Mouse (Mus musculus) midbrain, embryonic 14.5 days (tissue): Measurements from ENCODE around the gene Tpk1. TPM values are rescaled to one million over a fixed set of nuclear protein-coding genes. Genes with fewer than 3 reads are reported as not detected.

Experiments
- ATAC-seq: fragments of 200-750 bp; cut with Nextera tagmentation; 2 replicates; pipeline ENCODE4 v1.8.0; 2017; ENCODE audit warnings: moderate number of reproducible peaks, moderate library complexity; ENCODE audit not compliant: low FRiP score, low TSS enrichment
- DNase-seq: peaks from one replicate; pipeline ENCODE4 v3.0.0-alpha.2; 2015
- H3K27ac ChIP-seq: fragments of 300-500 bp; sonication (generic); replicated peaks from 2 replicates; pipeline ENCODE4 v1.5.1; 2014; ENCODE audit warnings: mild to moderate bottlenecking, low read depth, low read length, moderate library complexity
- H3K27me3 ChIP-seq: fragments of 300-500 bp; sonication (generic); 2 replicates; pipeline ENCODE4 v1.6.1; 2014; ENCODE audit warnings: low read length, control low read depth, mixed read lengths; ENCODE audit not compliant: control insufficient read depth, insufficient read depth
- H3K36me3 ChIP-seq: fragments of 300-500 bp; sonication (generic); 2 replicates; pipeline ENCODE4 v1.6.1; 2014; ENCODE audit warnings: low read length, control low read depth; ENCODE audit not compliant: control insufficient read depth, insufficient read depth
- H3K4me1 ChIP-seq: fragments of 300-500 bp; sonication (generic); 2 replicates; pipeline ENCODE4 v1.6.1; 2014; ENCODE audit warnings: mild to moderate bottlenecking, antibody characterized with exemption, low read length, control low read depth; ENCODE audit not compliant: control insufficient read depth, insufficient read depth
- H3K4me2 ChIP-seq: fragments of 300-500 bp; sonication (generic); 2 replicates; pipeline ENCODE4 v1.6.1; 2014; ENCODE audit warnings: mild to moderate bottlenecking, low read length, moderate library complexity
- H3K4me3 ChIP-seq: fragments of 300-500 bp; sonication (generic); replicated peaks from 2 replicates; pipeline ENCODE4 v1.5.1; 2014; ENCODE audit warnings: low read depth, low read length
- H3K9ac ChIP-seq: fragments of 300-500 bp; sonication (generic); replicated peaks from 2 replicates; pipeline ENCODE4 v1.6.1; 2014; ENCODE audit warnings: mild to moderate bottlenecking, low read length, moderate library complexity
- H3K9me3 ChIP-seq: fragments of 300-500 bp; sonication (generic); 2 replicates; pipeline ENCODE4 v1.6.1; 2016; ENCODE audit warnings: low read length, control low read depth, mixed read lengths; ENCODE audit not compliant: control insufficient read depth
- WGBS: fragments of 180-500 bp; shearing (Covaris S2); extraction: QIAGEN DNeasy Blood & Tissue Kit; methylation state at CpG from one replicate; pipeline ENCODE4 v1.1.7; 2014; 5-methylcytosine and 5-hydroxymethylcytosine counted together
- polyA plus RNA-seq: library from polyadenylated mRNA; unstranded; fragments of >200 nt; fragmentation: Nextera tagmentation; extraction: Ambion mirVana; gene quantifications from 2 replicates; pipeline ENCODE4 v1.2.1, GENCODE M21; 2014

Tpk1 gene
- polyA plus RNA-seq, 1 experiment from 2014 or later: 6.9 TPM

DNA sequence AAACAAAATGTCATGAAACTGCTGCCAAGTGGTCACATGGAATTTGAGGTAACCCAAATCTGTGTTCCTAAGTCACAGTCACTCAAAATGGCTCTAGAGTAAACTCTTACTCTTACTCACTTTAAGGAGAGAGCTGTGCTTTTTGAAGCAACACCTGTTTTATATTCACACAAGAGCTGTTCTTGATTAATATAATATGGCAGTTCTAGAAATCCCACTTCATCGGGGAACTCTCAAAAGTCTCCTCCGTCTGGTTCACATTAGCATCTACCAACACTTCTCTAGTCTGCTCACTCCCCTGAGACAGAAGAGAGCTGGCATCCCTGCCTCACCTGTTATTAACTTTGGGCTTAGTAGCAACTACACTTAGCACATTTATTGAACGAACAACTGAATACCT, 305.9 kb downstream of the Tpk1 start:
- 90% methylated on average over 3 of the region's 3 CpGs for WGBS
- Histone ChIP-seq H3K4me3 (no peak overlapping the region), H3K36me3 (no peaks in the 10 kb centered on the region), H3K9ac (no peak overlapping the region), H3K4me1 (0 out of 2 replicates have a peak, but pooled peaks cover 4% of the 10 kb centered on the region), H3K27me3 (no peaks in the 10 kb centered on the region), H3K4me2 (no peak overlapping the region), H3K27ac (no peak overlapping the region), H3K9me3 (no peaks in the 10 kb centered on the region)
- no peak for ATAC-seq
- DNase-seq: no peak

DNA sequence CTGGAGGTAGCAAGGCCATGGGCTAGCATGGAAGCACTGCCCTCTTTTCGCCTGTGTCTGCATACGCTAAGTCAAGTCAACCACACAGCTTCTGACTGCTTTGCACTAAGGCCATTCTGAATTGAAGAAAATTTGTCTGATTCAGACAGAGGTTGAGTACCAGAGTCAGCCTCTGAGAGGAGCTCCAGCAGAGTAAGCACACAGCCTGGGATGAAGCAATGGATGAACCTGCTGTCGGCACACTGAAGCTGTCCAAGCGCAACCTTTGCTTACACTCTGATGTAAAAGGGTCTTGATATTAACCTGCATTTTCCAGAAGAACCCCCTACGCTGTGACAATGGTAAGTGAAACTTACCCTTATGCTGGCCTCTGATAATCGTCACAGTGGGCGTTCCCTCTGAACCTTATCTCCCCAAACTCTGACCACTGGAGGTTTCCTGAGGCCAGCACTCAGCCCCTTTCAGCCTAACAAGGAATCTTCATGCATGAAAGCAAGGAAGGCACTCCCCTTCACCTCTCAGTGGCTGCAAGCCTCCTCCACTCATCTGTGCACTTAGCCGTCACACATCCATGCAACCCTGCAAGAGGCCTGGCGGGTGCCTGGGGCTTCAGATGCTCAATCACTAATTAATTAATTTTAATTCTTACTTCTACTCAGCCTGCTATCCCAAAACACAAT, 311.4 kb downstream of the Tpk1 start:
- WGBS: 66% methylated on average over 9 of the region's 9 CpGs
- H3K27ac ChIP-seq: no peak overlapping the region
- DNase-seq: no peak
- ATAC-seq: no peak
- H3K27me3 ChIP-seq: no peaks in the 10 kb centered on the region
- no peaks in the 10 kb centered on the region for H3K9me3 ChIP-seq
- H3K4me3 ChIP-seq: no peak overlapping the region
- H3K9ac ChIP-seq: no peak overlapping the region
- no peaks in the 10 kb centered on the region for H3K4me1 ChIP-seq
- H3K36me3 ChIP-seq: no peaks in the 10 kb centered on the region
- H3K4me2 ChIP-seq: no peak overlapping the region

DNA sequence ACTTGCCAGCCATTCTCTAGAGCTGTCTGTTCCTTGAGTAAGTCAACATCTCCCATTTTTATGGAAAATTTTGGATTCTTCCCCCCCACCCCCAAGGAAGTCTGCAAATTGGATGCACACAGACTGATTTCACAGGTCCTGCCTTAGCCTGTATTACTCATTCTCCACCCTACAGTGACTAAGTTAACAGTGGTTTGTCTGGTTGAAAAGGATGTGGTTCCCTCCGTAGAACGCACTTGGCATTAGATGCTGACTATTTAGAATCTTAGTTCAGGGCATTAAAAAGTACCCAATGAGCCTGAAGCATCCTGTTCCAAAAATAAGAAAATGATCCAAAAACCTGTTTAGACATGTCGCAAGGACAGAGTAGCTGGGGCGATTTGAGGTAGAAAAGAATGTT, 312.6 kb downstream of the Tpk1 start:
- ATAC-seq (no peak), DNase-seq (no peak)
- H3K27ac ChIP-seq: no peak overlapping the region
- no peaks in the 10 kb centered on the region for H3K4me1 ChIP-seq
- H3K36me3 ChIP-seq: no peaks in the 10 kb centered on the region
- no peak overlapping the region for H3K4me3 ChIP-seq
- H3K9ac ChIP-seq: no peak overlapping the region
- 97% methylated on average over 4 of the region's 4 CpGs for WGBS
- no peaks in the 10 kb centered on the region for H3K27me3 ChIP-seq
- H3K4me2 ChIP-seq: no peak overlapping the region
- H3K9me3 ChIP-seq: no peaks in the 10 kb centered on the region

DNA sequence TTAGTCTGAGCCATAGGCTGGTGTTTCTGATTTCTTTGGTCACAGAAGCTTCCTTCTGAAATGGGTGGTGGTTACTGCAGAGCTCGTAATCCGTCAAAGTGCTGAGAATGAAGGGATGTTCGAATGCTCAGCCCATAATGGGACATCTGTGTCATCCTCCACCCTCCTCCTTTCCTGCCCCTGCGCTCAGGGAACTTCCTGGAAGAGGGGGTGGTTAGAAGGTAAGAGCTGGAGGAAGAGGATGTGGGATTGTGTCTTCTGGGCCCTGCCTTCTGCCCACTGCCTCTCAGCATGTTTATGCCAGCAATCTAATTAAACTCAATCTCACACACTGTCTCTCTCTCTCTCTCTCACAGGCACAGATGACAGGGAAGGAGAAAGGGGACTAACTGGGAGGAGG, 317.0 kb downstream of the Tpk1 start:
- Histone ChIP-seq H3K4me1 (no peaks in the 10 kb centered on the region), H3K27ac (no peak overlapping the region), H3K27me3 (no peaks in the 10 kb centered on the region), H3K9ac (no peak overlapping the region), H3K36me3 (no peaks in the 10 kb centered on the region), H3K9me3 (no peaks in the 10 kb centered on the region), H3K4me2 (no peak overlapping the region), H3K4me3 (no peak overlapping the region)
- 74% methylated on average over 4 of the region's 4 CpGs for WGBS
- DNase-seq: no peak
- ATAC-seq: no peak

DNA sequence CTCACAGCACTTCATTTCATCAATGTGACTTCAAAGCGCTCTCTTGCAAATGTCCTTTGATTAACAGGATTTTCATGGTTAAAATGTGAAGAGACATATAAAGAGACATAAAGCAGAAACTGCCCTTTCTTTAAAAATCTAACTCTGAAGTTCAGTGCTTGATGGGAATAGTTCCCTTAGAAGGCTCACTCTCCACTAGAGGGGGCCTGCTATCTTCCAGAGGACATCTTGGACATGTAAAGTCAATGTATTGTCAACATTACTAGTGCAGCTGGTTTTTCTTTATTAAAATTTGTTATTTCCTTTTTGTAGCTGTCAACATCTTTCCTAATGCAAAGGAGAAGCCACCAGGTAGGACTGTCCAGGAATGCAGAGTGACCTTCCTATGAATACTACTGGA, 318.4 kb downstream of the Tpk1 start:
- Histone ChIP-seq H3K27ac (no peak overlapping the region), H3K4me3 (no peak overlapping the region), H3K4me2 (no peak overlapping the region), H3K9ac (no peak overlapping the region), H3K9me3 (no peaks in the 10 kb centered on the region), H3K4me1 (no peaks in the 10 kb centered on the region), H3K36me3 (no peaks in the 10 kb centered on the region), H3K27me3 (no peaks in the 10 kb centered on the region)
- WGBS: 91% methylated on average over 1 of the region's 1 CpGs
- ATAC-seq: no peak
- DNase-seq: no peak

DNA sequence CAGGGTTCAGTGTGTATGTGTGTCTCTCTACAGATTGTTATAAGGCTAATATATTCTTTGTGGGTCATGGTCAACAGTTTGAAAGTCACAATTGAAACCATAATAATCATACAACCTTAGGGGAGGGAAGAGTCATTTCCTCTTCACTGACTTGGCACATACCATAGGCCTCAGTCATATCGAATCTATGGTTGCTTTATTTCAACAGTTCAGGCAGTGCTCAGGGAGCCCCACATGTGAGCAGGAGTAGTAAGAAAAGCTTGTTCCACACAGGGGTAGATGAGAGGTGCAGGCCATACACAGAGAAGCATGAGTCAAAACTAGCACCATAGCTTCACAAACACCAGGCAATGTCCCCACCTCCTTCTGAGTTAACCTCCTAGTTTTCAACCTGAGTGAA, 323.1 kb downstream of the Tpk1 start:
- Histone ChIP-seq H3K4me3 (no peak overlapping the region), H3K27ac (no peak overlapping the region), H3K4me2 (no peak overlapping the region), H3K27me3 (no peaks in the 10 kb centered on the region), H3K36me3 (no peaks in the 10 kb centered on the region), H3K9me3 (no peaks in the 10 kb centered on the region), H3K4me1 (no peaks in the 10 kb centered on the region), H3K9ac (no peak overlapping the region)
- ATAC-seq (no peak), DNase-seq (no peak)
- WGBS: 95% methylated on average over 1 of the region's 1 CpGs

DNA sequence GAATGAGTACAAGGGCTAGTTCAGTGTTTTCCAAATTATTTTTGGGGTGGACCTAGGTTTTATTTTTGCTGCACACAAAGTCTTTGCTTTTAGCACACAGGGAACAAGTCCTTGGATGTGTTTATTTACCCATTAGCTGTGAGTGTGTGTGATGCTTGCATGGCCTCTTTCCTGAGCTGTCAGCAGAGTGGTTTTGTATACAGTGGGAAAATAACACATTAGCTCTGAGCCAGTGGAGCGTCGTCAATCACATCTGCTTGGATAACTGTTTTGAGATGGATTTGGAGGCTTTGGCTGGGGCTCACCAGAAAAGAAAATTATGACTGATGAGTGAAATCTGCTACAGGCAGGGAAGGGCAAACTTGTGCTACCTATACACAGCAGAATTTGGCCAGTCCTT, 323.7 kb downstream of the Tpk1 start:
- Histone ChIP-seq H3K36me3 (no peaks in the 10 kb centered on the region), H3K27me3 (no peaks in the 10 kb centered on the region), H3K9me3 (no peaks in the 10 kb centered on the region), H3K4me2 (no peak overlapping the region), H3K27ac (no peak overlapping the region), H3K4me3 (no peak overlapping the region), H3K4me1 (0 out of 2 replicates have a peak, but pooled peaks cover 1% of the 10 kb centered on the region), H3K9ac (no peak overlapping the region)
- no peak for ATAC-seq
- DNase-seq: no peak
- WGBS: 77% methylated on average over 2 of the region's 2 CpGs

DNA sequence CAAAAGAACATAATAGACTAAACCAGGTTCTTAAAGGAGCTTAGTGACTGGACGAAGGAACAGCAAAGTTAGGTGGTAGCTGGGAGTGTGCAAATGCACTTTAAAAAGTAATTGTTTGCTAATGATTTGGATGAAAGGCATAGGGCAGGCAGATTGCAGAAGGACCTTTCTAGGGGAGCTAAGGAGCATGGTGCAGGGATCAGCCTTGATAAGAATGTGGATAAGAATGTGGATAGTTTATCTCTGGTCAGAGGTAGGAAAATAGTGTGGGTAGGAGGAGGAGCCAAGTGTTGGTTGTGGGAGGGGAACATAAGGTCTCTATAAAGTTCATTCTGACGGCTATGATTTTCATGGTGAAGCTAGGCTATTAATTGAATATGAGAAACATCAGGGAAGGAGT, 327.3 kb downstream of the Tpk1 start:
- H3K9ac ChIP-seq: no peak overlapping the region
- DNase-seq: no peak
- no peaks in the 10 kb centered on the region for H3K36me3 ChIP-seq
- 68% methylated on average over 2 of the region's 2 CpGs for WGBS
- H3K4me3 ChIP-seq: no peak overlapping the region
- no peaks in the 10 kb centered on the region for H3K27me3 ChIP-seq
- ATAC-seq: no peak
- no peak overlapping the region for H3K27ac ChIP-seq
- no peak overlapping the region for H3K4me2 ChIP-seq
- H3K4me1 ChIP-seq: 0 out of 2 replicates have a peak, but pooled peaks cover 6% of the 10 kb centered on the region
- no peaks in the 10 kb centered on the region for H3K9me3 ChIP-seq

DNA sequence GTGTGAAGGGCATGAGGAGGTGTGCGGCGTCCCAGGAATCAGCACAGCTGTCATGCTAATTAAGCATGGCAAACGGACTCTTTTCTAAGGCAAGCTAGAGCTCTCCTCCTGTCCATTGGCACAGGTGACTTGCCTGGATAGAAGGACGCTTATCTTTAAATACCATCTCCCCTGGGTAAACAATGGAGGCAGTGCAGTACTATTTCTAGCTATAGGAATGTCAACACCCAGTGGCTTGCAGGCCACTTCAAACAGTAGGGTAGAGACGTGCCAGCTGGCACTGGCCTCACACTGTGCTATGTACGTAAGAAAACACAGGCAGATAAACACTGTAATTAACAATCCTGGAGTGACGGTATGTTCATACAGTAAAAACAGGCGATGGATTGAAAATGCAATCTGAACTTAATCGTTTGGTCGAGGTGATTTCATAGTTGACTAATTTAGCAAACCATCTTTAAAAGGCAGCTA, 328.6 kb downstream of the Tpk1 start:
- H3K4me2 ChIP-seq: no peak overlapping the region
- 48% methylated on average over 10 of the region's 10 CpGs for WGBS
- peak overlapping the region; percentile 32; the same call in 1 of the 2 replicates for H3K27ac ChIP-seq
- H3K27me3 ChIP-seq: no peaks in the 10 kb centered on the region
- no peaks in the 10 kb centered on the region for H3K9me3 ChIP-seq
- ATAC-seq (peak; percentile 72), DNase-seq (peak; percentile 29)
- no peak overlapping the region for H3K4me3 ChIP-seq
- no peaks in the 10 kb centered on the region for H3K36me3 ChIP-seq
- H3K4me1 ChIP-seq: 0 out of 2 replicates have a peak, but pooled peaks cover 6% of the 10 kb centered on the region
- no peak overlapping the region for H3K9ac ChIP-seq
